Mouse (Mus musculus): Measurements from ENCODE around the gene Utrn.

DNA sequence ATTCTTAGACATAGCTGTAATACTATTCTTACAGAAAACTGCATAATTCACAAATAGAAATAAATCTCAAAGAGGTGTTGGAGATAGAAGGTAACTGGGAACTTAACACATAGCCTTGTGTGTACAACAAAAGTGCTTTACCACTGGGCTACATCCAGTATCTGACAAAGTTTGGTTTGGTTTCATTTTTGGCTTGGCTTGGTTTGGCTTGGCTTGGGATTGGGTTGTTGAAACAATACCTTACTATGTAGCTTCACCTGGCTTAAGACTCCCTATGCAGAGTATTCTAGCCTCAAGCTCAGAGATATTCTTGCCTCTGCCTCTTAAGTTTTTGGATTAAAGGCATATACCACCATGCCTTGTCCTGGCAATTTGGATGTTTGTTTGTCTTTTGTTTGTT is 183.5 kb downstream of the Utrn start:
- TF ChIP-seq POLR2A (IDR thresholded peaks at IDR 0.05; ENCODE audit: borderline replicate concordance, extremely low read depth, insufficient read depth, insufficient read length, poor library complexity, severe bottlenecking) = no peak
- no peak for TF ChIP-seq CTCF (IDR thresholded peaks at IDR 0.05; ENCODE audit: borderline replicate concordance, extremely low read depth, insufficient read depth, insufficient read length)
